ENCODE assay signal across 9 mouse cellular contexts in the genomic region with DNA sequence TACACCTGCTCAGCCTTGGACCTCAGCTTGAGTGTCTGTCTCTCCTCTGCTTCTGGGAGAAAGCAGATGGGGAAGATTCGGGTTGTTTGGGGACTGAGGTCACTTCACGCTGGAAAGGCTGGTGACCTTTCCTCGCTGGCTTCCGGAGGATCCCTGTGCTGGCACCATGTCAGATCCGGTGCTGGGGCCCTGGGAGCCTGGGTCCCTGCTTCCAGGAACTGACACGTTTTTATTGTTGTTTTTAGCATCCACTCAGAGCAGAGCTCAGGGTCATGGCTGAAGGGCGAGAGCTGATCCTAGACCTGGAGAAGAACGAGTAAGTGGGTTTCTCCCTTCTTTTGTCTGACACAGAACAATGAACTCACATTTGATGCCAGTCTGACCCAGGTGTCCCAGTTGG. TPM values are rescaled to one million over a fixed set of nuclear protein-coding genes. Genes with fewer than 3 reads are reported as not detected.
DNase-seq lines count a peak whose midpoint lies in the region; ATAC-seq lines count a peak whose summit lies in the region.
"Had no signal": no experiment of that assay in that cellular context is flagged by ENCODE, and none has a peak within 500 bp of the region (broad histone marks: within the 10 kb centered on the region; RNA-seq: fewer than 3 reads in every experiment).

No protein-coding gene starts in this region.

- no peak overlapping the region for H3K4me3 ChIP-seq in embryonic facial prominence, embryonic 15.5 days (replicated peaks)
- H3K4me3 ChIP-seq in intestine, embryonic 14.5 days (ENCODE audit: low read depth, low read length): no peak overlapping the region
- no peak overlapping the region for H3K4me3 ChIP-seq in liver, embryonic 15.5 days (replicated peaks)
- H3K4me3 ChIP-seq in neural tube, embryonic 15.5 days (replicated peaks): no peak overlapping the region
- H3K4me3 ChIP-seq: erythroblast, embryonic 14.5 days had no signal

- H3K27ac ChIP-seq in embryonic facial prominence, embryonic 15.5 days (replicated peaks): peak overlapping the region; percentile 44; the same call in 1 of the 2 replicates
- peak overlapping the region; percentile 81 for H3K27ac ChIP-seq in intestine, embryonic 14.5 days (ENCODE audit: low read depth)
- H3K27ac ChIP-seq in liver, embryonic 15.5 days (replicated peaks): no peak overlapping the region
- H3K27ac ChIP-seq in neural tube, embryonic 15.5 days (replicated peaks): no peak overlapping the region

- H3K9me3 ChIP-seq in embryonic facial prominence, embryonic 15.5 days (replicated peaks): no peaks in the 10 kb centered on the region
- H3K9me3 ChIP-seq in intestine, embryonic 14.5 days (ENCODE audit: control insufficient read depth, low read length): no peaks in the 10 kb centered on the region
- H3K9me3 ChIP-seq in liver, embryonic 15.5 days (replicated peaks): no peaks in the 10 kb centered on the region
- no peaks in the 10 kb centered on the region for H3K9me3 ChIP-seq in neural tube, embryonic 15.5 days (replicated peaks)

- no peak for ATAC-seq in embryonic facial prominence, embryonic 15.5 days (ENCODE audit: insufficient number of reproducible peaks, low FRiP score, low TSS enrichment, low read depth)
- no peak for ATAC-seq in intestine, embryonic 14.5 days (replicated peaks; ENCODE audit: low FRiP score, low TSS enrichment, low read depth)
- peak; percentile 38; the same call in 1 of the 2 replicates for ATAC-seq in liver, embryonic 15.5 days (ENCODE audit: insufficient read depth)
- ATAC-seq in neural tube, embryonic 15.5 days (ENCODE audit: low FRiP score): no peak

- 52% methylated on average over 8 of the region's 8 CpGs for WGBS in embryonic facial prominence, embryonic 15.5 days
- 59% methylated on average over 8 of the region's 8 CpGs for WGBS in intestine, embryonic 14.5 days
- WGBS in liver, embryonic 15.5 days (ENCODE audit: insufficient replicate concordance): 47% methylated on average over 8 of the region's 8 CpGs
- WGBS in neural tube, embryonic 15.5 days: 65% methylated on average over 8 of the region's 8 CpGs

- no peak overlapping the region for H3K9ac ChIP-seq in embryonic facial prominence, embryonic 15.5 days
- 0 out of 2 replicates have a peak overlapping the region, but pooled peaks have one; percentile 6 for H3K9ac ChIP-seq in intestine, embryonic 14.5 days (ENCODE audit: low read length)
- no peak overlapping the region for H3K9ac ChIP-seq in liver, embryonic 15.5 days
- H3K9ac ChIP-seq in neural tube, embryonic 15.5 days (replicated peaks): no peak overlapping the region

- H3K4me2 ChIP-seq in embryonic facial prominence, embryonic 15.5 days (replicated peaks): no peak overlapping the region
- 0 out of 2 replicates have a peak overlapping the region, but pooled peaks have one; percentile 5 for H3K4me2 ChIP-seq in intestine, embryonic 14.5 days (ENCODE audit: low read length)
- no peak overlapping the region for H3K4me2 ChIP-seq in liver, embryonic 15.5 days
- no peak overlapping the region for H3K4me2 ChIP-seq in neural tube, embryonic 15.5 days

- H3K27me3 ChIP-seq in embryonic facial prominence, embryonic 15.5 days: no peaks in the 10 kb centered on the region
- no peaks in the 10 kb centered on the region for H3K27me3 ChIP-seq in intestine, embryonic 14.5 days (replicated peaks; ENCODE audit: control insufficient read depth, insufficient read depth, low read length)
- peaks cover 51% of the 10 kb centered on the region for H3K27me3 ChIP-seq in liver, embryonic 15.5 days
- H3K27me3 ChIP-seq in neural tube, embryonic 15.5 days (replicated peaks): no peaks in the 10 kb centered on the region

- intact Hi-C loops in heart, postnatal 25 days (cut with DNase I): loop anchor here (2.0 kb wide), 1 partner anchor 58 kb away; no protein-coding TSS in a partner anchor

- DNase-seq in heart, adult 11 months: peak; percentile 97
- DNase-seq in heart, postnatal 25 days (ENCODE audit: low spot score): no peak
- DNase-seq in intestine, embryonic 14.5 days (ENCODE audit: low spot score): no peak
- no peak for DNase-seq in urinary bladder, postnatal 10 days (ENCODE audit: low spot score)
- DNase-seq in thymus, postnatal 10 days (ENCODE audit: low spot score in 2 of 2): no peak

- peaks cover 31% of the 10 kb centered on the region for H3K4me1 ChIP-seq in embryonic facial prominence, embryonic 15.5 days
- H3K4me1 ChIP-seq in intestine, embryonic 14.5 days (replicated peaks; ENCODE audit: control insufficient read depth, insufficient read depth, low read length): peaks cover 33% of the 10 kb centered on the region
- peaks cover 15% of the 10 kb centered on the region for H3K4me1 ChIP-seq in liver, embryonic 15.5 days (replicated peaks)
- H3K4me1 ChIP-seq in neural tube, embryonic 15.5 days: peaks cover 28% of the 10 kb centered on the region

- H3K36me3 ChIP-seq in embryonic facial prominence, embryonic 15.5 days: 0 out of 2 replicates have a peak, but pooled peaks cover 13% of the 10 kb centered on the region
- H3K36me3 ChIP-seq in intestine, embryonic 14.5 days (ENCODE audit: control insufficient read depth, insufficient read depth, low read length): peaks cover 34% of the 10 kb centered on the region
- no peaks in the 10 kb centered on the region for H3K36me3 ChIP-seq in liver, embryonic 15.5 days (replicated peaks)
- peaks cover 4% of the 10 kb centered on the region; the same call in 1 of the 2 replicates for H3K36me3 ChIP-seq in neural tube, embryonic 15.5 days

RNA-seq across cellular contexts. Expression of a gene that starts 9.0 kb away (rescaled TPM):
- 10 to 100 TPM; 36.2 to 78.2 TPM for total RNA-seq in heart, postnatal 25 days (2021)
- 13.4 and 14.1 TPM in 2 replicates for polyA plus RNA-seq in embryonic facial prominence, embryonic 15.5 days (2015; fragmentation: Nextera tagmentation; extraction: Ambion mirVana)
- 21.3 and 24.6 TPM in 2 replicates for polyA plus RNA-seq in intestine, embryonic 14.5 days (2014; fragmentation: Nextera tagmentation; extraction: Ambion mirVana)
- 0.93 and 0.98 TPM in 2 replicates for polyA plus RNA-seq in liver, embryonic 15.5 days (2015; fragmentation: Nextera tagmentation; extraction: Ambion mirVana)
- polyA plus RNA-seq in neural tube, embryonic 15.5 days (2015; fragmentation: Nextera tagmentation; extraction: Ambion mirVana): 13.7 and 16.8 TPM in 2 replicates

RNA-seq across cellular contexts. Expression of a gene that starts 12.6 kb away (rescaled TPM):
- total RNA-seq in heart, postnatal 25 days (2021): 1 to 10 TPM; 1.6 to 1.9 TPM
- polyA plus RNA-seq in embryonic facial prominence, embryonic 15.5 days (2015; fragmentation: Nextera tagmentation; extraction: Ambion mirVana): 3.9 and 7.7 TPM in 2 replicates
- polyA plus RNA-seq in intestine, embryonic 14.5 days (2014; fragmentation: Nextera tagmentation; extraction: Ambion mirVana): 4.1 and 4.6 TPM in 2 replicates
- polyA plus RNA-seq in liver, embryonic 15.5 days (2015; fragmentation: Nextera tagmentation; extraction: Ambion mirVana): 3.4 TPM in 2 replicates
- 4.5 and 6.6 TPM in 2 replicates for polyA plus RNA-seq in neural tube, embryonic 15.5 days (2015; fragmentation: Nextera tagmentation; extraction: Ambion mirVana)

Comparison
In these comparisons a context has a peak if more than half of its experiments do, and no peak if none do; other contexts are left out.
1. H3K27ac ChIP-seq: peak in embryonic facial prominence, embryonic 15.5 days (single experiment) and intestine, embryonic 14.5 days (single experiment); none in liver, embryonic 15.5 days (single experiment) and neural tube, embryonic 15.5 days (single experiment).